Mouse (Mus musculus) fibroblast of lung, adult 2 months (primary cell): ENCODE measurements around the gene Npnt.

Source experiments
- DNase-seq: peaks from one replicate; pipeline ENCODE4 v3.0.0-alpha.2; 2011; ENCODE audit warnings: low read depth

Gene Npnt

DNA sequence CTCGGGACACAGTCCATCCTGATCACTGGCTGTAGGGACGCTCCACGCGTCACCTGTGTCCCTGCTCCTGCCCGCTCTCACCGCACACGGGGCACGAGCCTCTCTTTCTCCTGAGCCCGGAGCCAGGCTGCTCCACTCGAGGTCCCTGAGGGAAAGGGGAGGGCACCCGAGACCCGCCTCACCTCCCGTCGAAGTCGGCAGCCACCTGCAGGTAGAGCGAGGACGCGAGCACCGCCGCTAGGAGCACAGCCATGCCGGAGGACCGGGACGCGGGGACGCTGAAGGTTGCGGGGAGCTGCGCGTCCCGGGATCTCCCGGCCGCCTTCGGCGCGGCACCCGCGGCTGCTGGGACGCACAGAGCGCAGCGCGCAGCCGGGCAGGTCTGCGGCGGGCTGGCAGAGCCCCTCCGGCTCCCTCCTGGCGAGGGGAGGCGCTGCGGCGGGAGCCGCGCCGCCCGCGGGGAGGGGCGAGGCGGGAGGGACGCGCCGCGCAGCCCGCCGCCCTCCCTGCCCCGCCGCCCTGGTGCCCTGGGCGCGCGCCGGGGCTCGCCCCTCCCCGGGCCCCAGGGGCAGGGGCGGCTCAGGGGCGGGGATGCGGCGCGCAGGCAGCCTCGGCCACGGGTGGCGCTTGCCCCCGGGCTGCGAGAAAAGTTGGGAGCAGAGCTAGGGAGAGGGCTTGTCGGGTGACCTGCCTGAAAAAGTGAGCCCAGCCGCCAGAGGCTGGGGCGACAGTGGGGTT is at the start of gene Npnt:
Gene Npnt (minus strand): TSS at position 501 of the 738 bp plus-strand sequence.
- DNase-seq: no peak

DNA sequence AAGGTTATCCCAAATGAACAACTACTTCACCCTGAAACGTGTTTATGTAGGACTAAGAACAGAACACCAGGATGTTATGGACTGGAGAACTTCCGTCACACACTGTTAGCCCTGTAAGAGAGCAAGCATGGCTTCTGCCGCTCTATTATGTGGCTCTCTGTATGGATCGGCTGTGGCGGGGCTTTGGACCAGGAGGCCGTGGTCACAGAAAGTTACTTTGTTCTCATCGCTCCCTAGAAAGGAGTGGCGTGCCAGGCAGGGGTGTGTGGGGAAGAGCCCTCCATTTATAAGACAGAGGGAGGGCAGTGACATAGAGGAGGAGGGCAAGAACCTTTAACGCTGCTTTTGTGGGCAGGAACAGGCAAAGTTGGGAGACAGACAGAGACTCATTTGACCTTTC is 46.2 kb upstream of the Npnt start:
- DNase-seq: no peak

GRCm38 (mm10) chr3:132995904-132996267 is 45.8 kb upstream of the Npnt start:
- DNase-seq: no peak

DNA sequence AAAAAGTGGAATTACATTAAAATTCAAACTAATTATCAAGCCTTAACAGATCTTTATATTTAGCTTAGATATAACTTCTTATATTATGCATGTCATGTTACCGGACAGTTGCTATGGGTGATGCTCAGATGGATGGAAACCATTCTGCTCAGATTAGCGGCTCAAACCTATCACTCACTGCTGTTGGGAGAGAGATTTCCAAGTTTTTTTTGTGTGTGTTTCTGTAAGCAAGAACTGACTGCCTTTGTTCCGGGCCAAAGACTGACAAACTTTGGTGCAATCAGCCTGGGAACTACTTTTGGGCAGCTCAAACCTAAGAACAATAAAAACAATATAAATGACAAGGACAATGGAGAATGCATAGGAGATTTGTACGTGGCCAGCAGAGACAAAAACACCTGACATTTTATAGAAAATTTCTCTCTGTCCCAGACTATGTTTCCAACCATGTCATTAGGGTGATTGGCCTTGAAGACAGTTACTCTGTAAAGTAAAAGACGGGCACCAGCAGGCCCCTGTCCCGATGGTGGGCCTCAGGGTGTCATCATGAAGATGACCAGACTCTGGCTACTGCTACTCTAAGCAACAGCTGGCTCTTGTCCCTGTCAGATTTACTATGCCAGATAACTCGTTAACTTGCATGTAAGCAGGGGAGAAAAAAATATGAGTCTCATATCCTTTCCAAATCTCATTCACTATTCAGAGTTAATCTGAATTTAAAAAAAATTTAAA is 45.2 kb upstream of the Npnt start:
- no peak for DNase-seq

GRCm38 (mm10) chr3:132986188-132986587 is 36.1 kb upstream of the Npnt start:
- no peak for DNase-seq

DNA sequence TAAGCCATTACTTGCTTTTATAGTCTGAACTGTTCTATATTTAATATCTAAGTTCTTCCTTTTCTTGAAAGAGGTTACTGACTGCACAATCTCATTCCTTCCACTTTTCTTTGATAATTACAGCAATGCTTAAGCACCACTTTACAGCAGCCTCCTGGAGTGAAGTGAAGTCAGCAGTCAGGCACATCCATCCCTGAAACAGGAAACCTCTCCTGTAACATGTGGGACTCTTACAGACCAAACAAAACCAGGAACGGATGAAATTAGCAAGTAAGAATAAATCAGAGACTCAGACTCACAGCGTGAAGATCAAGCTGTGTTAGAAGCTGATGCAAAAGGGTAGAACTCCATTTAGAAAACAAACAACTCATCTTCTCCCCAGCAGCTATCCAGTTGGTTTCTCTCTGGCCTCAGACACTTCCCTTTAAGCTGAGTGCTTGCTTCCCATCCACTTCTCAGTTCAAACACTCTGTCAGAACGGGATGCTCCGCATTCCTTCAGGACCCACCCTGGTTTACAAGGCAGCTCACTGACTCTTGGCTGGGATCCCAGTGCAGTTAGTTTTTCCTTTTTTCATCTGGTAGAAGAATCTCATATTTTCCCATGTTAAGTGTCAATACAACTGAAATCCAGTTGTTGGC is 33.9 kb upstream of the Npnt start:
- no peak for DNase-seq

- DNase-seq: no peak
Observed at GRCm38 (mm10) chr3:132981968-132982367, 31.9 kb upstream of the Npnt start.

DNA sequence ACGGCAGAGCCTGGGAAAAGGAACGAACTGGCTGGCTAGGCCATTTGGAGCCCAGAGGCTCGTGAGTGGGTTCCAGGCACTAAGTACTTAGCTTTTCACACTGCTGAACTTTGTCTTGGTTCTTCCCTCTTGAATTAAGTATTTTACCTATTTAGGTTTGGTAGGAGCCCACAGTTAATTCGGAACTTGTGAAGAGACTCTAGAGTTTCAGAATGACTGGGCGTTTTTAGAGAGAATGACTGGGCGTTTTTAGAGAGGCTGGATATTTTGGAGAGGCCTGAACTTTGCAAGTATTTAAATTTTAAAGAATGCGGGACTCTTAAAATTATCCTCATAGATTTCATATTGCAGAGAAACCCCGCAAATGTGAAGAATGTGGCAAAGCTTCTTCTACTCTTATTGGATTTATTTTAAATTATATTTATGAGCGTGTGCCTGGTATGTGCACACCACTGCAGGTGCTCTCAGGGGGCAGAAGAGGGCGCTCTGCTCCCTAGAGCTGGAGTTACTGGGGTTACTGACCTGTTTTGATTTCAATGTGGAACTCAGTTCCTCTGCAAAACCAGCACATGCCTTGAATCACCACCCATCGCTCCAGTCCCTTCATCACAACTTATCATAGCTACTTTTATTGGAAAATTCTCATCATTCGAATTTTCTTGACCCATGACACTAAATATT is 29.8 kb upstream of the Npnt start:
- no peak for DNase-seq

DNA sequence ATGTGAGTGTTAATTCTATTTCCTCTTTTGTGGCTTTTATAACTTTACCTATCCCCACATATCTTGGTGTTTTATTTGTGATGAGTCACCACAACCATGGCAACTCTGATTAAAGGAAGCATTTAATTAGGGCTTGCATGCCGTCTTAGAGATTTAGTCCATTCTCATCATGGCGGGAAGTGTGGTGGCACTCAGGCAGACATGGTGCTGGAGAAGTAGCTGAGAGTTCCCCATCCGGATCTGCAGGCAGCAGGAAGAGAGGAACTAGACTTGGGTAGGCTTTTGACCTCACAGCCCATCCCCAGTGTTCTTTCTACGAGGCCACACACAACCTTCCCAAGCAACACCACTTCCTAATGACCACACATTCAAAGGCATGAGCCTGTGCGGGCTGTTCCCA is 16.2 kb upstream of the Npnt start:
- DNase-seq: no peak

DNA sequence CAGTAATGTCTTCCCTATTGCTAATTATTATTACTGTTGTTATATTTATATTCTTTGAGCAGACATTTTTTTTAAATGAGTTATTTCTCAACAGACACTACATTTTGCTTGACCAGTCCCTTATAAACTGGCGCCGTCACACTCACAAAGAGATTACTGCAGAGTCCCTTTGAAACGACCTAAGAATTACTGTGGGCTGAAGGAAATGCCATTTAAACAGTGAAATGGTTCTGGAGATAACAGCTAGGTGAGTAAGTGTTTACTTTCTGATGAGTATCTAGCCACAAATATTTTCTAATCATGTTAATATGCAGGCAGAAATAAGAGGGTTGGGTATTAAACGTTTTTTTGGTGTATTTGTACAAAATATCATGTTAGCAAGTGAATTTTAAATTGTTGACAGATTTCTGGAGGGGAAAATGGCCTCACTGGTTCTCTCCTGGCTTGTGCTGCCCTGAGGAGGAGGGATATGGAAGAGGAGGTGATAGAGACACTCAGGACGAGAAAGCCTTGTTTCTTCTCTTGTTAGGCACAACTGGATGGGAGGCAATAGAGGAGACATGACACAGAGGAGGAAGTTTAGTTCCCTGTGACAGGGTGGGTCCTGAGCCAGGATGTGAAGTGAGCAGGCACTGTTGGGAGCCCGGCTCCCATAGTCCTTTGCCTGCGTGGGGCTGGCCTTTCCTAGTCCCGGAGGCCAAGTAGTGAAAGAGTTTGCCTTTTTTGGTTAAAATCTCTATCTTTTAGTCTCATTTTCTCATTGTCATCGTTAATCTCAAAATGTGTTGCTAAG is 14.8 kb upstream of the Npnt start:
- peak; percentile 11 for DNase-seq

- no peak for DNase-seq
Observed at GRCm38 (mm10) chr3:132962631-132963361, 12.7 kb upstream of the Npnt start.

DNA sequence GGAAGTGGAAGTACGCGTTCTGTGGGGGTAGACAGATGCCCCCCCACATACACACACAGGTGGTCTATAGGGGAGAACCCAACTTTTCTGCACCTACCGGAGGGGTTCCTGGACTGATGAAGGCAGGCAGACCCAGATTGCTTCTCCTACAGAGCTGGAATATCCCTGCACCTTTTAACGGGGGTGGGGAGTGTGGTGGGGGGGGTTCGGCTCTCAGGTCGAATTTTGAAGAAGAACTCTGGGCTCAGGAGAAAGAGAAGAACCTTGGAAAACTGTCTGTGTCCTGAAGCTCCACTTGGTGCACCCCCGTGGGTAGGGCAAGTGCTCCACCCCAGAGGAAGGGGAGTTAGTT is 414 bp upstream of the Npnt start:
- DNase-seq: no peak

DNA sequence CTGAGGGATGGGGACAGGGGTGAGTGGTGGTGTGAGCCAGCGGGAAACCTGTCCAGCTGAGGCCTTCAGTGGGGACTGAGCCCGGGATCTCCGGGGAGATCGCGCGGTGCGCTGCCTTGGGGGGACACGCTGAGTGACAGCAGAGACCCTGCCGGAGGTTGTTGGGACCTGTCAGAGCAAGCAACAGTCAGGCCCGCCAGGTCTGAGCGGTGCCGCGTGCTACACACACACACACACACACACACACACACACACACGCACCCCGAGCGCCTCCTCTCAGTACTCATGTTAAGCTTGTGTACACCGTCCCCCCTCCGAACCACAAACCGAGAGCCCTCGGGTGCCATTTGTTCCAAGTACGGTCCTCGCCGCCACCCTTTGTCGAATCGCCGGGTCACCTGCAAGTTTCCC is 706 bp downstream of the Npnt start:
- no peak for DNase-seq

DNA sequence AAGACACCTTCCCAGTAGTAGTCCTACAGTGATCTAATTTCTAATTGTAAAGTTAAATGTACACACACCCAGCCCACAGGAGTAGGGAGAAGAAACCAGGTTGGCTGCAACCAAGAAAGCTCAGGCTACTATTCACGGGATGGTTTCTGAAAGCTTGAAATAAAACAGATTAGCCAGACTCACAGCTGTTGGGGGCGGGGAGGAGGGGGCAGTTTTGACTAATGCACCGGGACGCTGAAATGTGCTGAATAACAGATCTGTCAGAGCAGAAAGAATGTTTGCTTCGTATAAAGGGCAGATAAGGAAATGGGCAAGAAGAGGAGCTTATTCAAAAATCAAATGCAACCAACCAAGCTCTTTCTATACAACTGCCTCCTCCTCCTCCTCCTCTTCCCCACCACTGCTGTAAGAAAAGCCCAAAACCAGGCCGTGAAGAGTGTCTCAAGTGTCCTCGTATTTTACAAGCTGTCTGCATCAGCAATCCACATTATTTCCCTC is 1.7 kb downstream of the Npnt start:
- DNase-seq: no peak

DNA sequence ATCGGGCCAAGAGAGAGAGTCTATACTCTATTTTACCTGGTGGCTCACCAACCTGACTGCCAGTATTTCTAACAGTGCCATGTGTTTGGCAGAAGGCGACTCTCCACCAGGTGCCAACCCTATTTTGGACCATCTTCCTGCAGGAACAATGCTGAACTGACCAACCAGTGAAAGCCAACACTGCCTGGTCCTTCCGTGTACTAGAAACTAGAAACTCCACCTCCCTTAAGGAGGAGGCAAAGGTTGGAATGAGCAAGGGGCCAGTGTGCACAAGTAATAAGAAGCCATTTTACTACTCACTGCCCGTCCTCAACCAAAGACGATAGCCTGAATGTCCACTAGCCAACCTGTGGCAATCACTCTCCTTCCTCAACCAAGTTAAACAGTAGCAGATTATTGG is 4.0 kb downstream of the Npnt start:
- DNase-seq: no peak

GRCm38 (mm10) chr3:132945669-132946068 is 4.4 kb downstream of the Npnt start:
- DNase-seq: no peak

- DNase-seq: no peak
Observed at GRCm38 (mm10) chr3:132944609-132945008, 5.5 kb downstream of the Npnt start.

GRCm38 (mm10) chr3:132944193-132944592 is 5.9 kb downstream of the Npnt start:
- DNase-seq: no peak

- no peak for DNase-seq
Observed at GRCm38 (mm10) chr3:132942778-132943177, 7.3 kb downstream of the Npnt start.

- DNase-seq: no peak
Observed at GRCm38 (mm10) chr3:132940181-132940990, 9.7 kb downstream of the Npnt start.
